13 mouse cellular contexts compared by ENCODE assay signal in the genomic region with DNA sequence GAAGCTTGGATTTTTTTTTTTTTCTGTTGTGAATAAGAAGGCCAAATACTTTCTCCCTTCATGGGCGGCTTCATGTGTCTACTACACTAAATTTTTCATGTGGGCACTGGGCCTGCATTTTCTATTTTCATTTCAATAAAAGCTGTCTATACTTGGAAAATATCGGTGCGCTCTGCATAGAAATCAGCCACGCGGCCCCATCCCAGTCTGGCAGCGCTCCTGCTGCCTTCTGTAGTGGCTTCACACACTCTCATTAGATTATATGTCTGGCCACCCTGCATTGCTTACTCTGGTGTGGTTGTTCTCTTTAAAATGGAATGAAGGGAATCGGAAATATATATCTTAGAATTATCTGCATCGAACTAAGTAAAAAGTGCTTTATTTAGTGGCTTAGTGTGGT.
DNase-seq lines count a peak whose midpoint lies in the region; TF ChIP-seq lines count a peak whose summit lies in the region.
"Had no signal": no experiment of that assay in that cellular context is flagged by ENCODE, and none has a peak within 500 bp of the region (broad histone marks: within the 10 kb centered on the region; RNA-seq: fewer than 3 reads in every experiment).

No protein-coding gene starts in this region.

- no peak overlapping the region for H3K27ac ChIP-seq in left cerebral cortex, adult 2 months
- H3K27ac ChIP-seq: kidney, embryonic 15.5 days; lung, embryonic 15.5 days had no signal

- peak; percentile 34 for DNase-seq in cerebellum, postnatal 14 days
- no peak for DNase-seq in cerebellum, postnatal 36 days
- DNase-seq in left cerebral cortex, postnatal 10 days (ENCODE audit: extremely low spot score in 1 of 2, low spot score in 2 of 2): peak; percentile 29 to 54
- DNase-seq in left cerebral cortex, adult 2 months (ENCODE audit: extremely low spot score in 1 of 2, low spot score in 2 of 2): no peak
- peak; percentile 26 for DNase-seq in layer of hippocampus, adult 11-12 months (ENCODE audit: low spot score)
- peak; percentile 31 to 34 for DNase-seq in right cerebral cortex, adult 2 months (ENCODE audit: low spot score in 2 of 2)
- DNase-seq in heart, postnatal 36 days: no peak
- no peak for DNase-seq in gastrocnemius, adult 8-10 months (ENCODE audit: low spot score in 2 of 2)
- DNase-seq: cerebellum, adult 9-11 months; heart, postnatal 10 days had no signal

- no peak overlapping the region for H3K4me3 ChIP-seq in left cerebral cortex, adult 2 months
- H3K4me3 ChIP-seq: kidney, embryonic 15.5 days; lung, embryonic 15.5 days; myocyte had no signal

- intact Hi-C loops in left cerebral cortex, postnatal 10 days (cut with DNase I): no loop called here
- intact Hi-C loops in left cerebral cortex, adult 2 months (cut with DNase I): no loop called here
- intact Hi-C loops in heart, postnatal 36 days (cut with DNase I): no loop called here

- TF ChIP-seq CTCF in left cerebral cortex, adult 2 months (IDR thresholded peaks at IDR 0.05): no peak

Comparison
In these comparisons a context has a peak if more than half of its experiments do, and no peak if none do; other contexts are left out.
1. DNase-seq: peak in cerebellum, postnatal 14 days (2 of 2), left cerebral cortex, postnatal 10 days (2 of 2), layer of hippocampus, adult 11-12 months (single experiment) and right cerebral cortex, adult 2 months (2 of 2); none in cerebellum, postnatal 36 days (0 of 2), left cerebral cortex, adult 2 months (0 of 2), heart, postnatal 36 days (0 of 2) and gastrocnemius, adult 8-10 months (0 of 2).